Mouse (Mus musculus): ENCODE data around the gene Arvcf.

GRCm38 (mm10) chr16:18423915-18424265, 75.9 kb downstream of the Arvcf start:
- no peak for TF ChIP-seq MAFK (IDR thresholded peaks at IDR 0.05; ENCODE audit: insufficient read depth, low read depth, low read length)
- TF ChIP-seq HCFC1 (IDR thresholded peaks at IDR 0.05; ENCODE audit: borderline replicate concordance, insufficient read depth, low read length): no peak
- TF ChIP-seq ZNF384 (IDR thresholded peaks at IDR 0.05; ENCODE audit: low read depth, low read length): no peak
- no peak for TF ChIP-seq ZC3H11A (IDR thresholded peaks at IDR 0.05; ENCODE audit: borderline replicate concordance, low read depth, low read length)
- TF ChIP-seq CHD2 (IDR thresholded peaks at IDR 0.05; ENCODE audit: low read depth, low read length): no peak
